Mouse (Mus musculus) G1E-ER4 (cell line): ENCODE measurements around the gene P4ha1. TPM values are rescaled to one million over a fixed set of nuclear protein-coding genes. Genes with fewer than 3 reads are reported as not detected.
A peak's percentile ranks its signal among the peaks of the same experiment; 100 is the strongest.
"Not testable (repeated sequence)": the region's sequence is repeated elsewhere in the genome, so short reads cannot be mapped to it uniquely, and the experiment has no call there.

ENCODE experiments used
- GATA1 ChIP-seq: IDR thresholded peaks from one replicate; pipeline ENCODE4 v1.8.0; 2012; ENCODE audit warnings: low read length, inconsistent platforms
- polyA plus RNA-seq: library from polyadenylated mRNA; stranded (reverse); fragments of >175 nt; gene quantifications from 2 replicates; pipeline ENCODE4 v1.2.3, GENCODE M21; 2012

Gene P4ha1
- polyA plus RNA-seq, 1 experiment: 2.2 TPM

- TF ChIP-seq GATA1: no peak
These were observed 66.6 kb downstream of the P4ha1 start for GRCm38 (mm10) chr10:59389652-59390051.

GRCm38 (mm10) chr10:59391907-59392306, 68.8 kb downstream of the P4ha1 start:
- peak; percentile 18 for TF ChIP-seq GATA1

- not testable (repeated sequence) for TF ChIP-seq GATA1
These were observed 72.4 kb downstream of the P4ha1 start, which contains the start of gene Gm10273 for GRCm38 (mm10) chr10:59395461-59395860. TSS of gene Gm10273 (plus strand) at chr10:59395632.

- TF ChIP-seq GATA1: no peak
These were observed 80.0 kb downstream of the P4ha1 start, which contains the start of gene Pla2g12b for GRCm38 (mm10) chr10:59402899-59403792. TSS of gene Pla2g12b (plus strand) at chr10:59403660.

- no peak for TF ChIP-seq GATA1
These were observed 80.7 kb downstream of the P4ha1 start for GRCm38 (mm10) chr10:59403793-59404149.

- TF ChIP-seq GATA1: no peak
These were observed 85.4 kb downstream of the P4ha1 start for GRCm38 (mm10) chr10:59408499-59408898.

GRCm38 (mm10) chr10:59410264-59410663, 87.2 kb downstream of the P4ha1 start:
- TF ChIP-seq GATA1: no peak

GRCm38 (mm10) chr10:59413711-59414110, 90.6 kb downstream of the P4ha1 start:
- TF ChIP-seq GATA1: no peak

GRCm38 (mm10) chr10:59416623-59417022, 93.5 kb downstream of the P4ha1 start:
- no peak for TF ChIP-seq GATA1

GRCm38 (mm10) chr10:59419516-59419915, 96.4 kb downstream of the P4ha1 start:
- TF ChIP-seq GATA1: no peak

Other genes with a start within 250 kb of the P4ha1 start
- gene Sept10, start 101.4 kb upstream of the P4ha1 start, polyA plus RNA-seq: 0.18 and 0.23 TPM in 2 replicates
- 0.38 and 0.60 TPM in 2 replicates for gene Sowahc, start 101.3 kb upstream of the P4ha1 start, polyA plus RNA-seq
- 0.18 and 0.50 TPM in 2 replicates for gene Gm10273, start 72.3 kb downstream of the P4ha1 start, polyA plus RNA-seq
- not detected in 2 replicates for gene Pla2g12b, start 80.4 kb downstream of the P4ha1 start, polyA plus RNA-seq
- gene Oit3, start 118.5 kb downstream of the P4ha1 start, polyA plus RNA-seq: not detected in 2 replicates